Mouse (Mus musculus) central nervous system, embryonic 18 days (tissue): ENCODE data around the gene Krtap19-2. TPM values are rescaled to one million over a fixed set of nuclear protein-coding genes. Genes with fewer than 3 reads are reported as not detected.

Experiments
- polyA plus RNA-seq: library from polyadenylated mRNA; depleted of rRNA; stranded (reverse); fragments of >200 nt; gene quantifications from 2 replicates; pipeline ENCODE4 v1.2.3, GENCODE M21; 2012; rRNA removed

Gene Krtap19-2
- not detected in 2 replicates for polyA plus RNA-seq

GRCm38 (mm10) chr16:88874169-88874568, at the start of gene Krtap19-2:
TSS of gene Krtap19-2 (minus strand) at chr16:88874269.

GRCm38 (mm10) chr16:88896357-88896756, 22.3 kb upstream of the Krtap19-2 start, which contains the start of gene Krtap19-5:
TSS of gene Krtap19-5 (minus strand) at chr16:88896457.

DNA sequence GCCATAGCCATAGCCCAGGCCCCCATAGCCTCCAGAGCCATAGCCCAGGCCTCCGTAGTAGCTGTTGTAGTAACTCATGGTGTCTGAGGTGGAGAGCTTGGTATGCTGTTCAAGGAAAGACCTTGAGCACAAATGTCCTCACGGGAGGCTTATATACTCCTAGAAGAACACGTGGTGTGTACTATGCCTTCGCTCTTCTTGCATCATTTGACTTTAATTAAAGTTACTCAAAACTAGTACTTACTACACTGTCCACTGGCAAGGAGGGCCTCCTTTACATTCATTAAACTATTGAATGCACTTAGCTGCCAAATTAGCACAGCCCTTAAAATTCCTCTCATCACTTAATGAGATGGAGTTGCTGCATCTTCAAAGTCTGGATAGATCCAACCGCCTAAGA, 10.9 kb upstream of the Krtap19-2 start, which contains the start of gene Krtap19-4:
Gene Krtap19-4 (minus strand): TSS at position 101 of the 400 bp plus-strand sequence.

DNA sequence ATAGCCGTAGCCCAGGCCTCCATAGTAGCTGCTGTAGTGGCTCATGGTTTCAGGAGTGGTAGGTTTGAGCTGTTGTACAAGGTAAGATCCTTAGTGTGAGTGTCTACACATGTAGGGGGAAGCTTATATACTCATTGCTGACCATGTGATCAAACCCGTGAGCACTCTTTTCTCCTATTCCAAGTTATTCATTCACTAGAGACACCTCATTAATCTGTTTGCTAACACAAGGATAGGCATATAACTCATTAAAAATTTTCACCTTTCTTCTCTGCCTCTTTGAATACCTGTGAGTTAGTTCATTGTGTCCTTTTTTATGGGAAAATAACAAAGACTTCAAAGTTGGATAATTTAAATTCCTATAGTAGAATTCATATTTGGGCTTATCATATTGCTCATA, 3.9 kb upstream of the Krtap19-2 start, which contains the start of gene Krtap19-3:
Gene Krtap19-3 (minus strand): TSS at position 101 of the 400 bp plus-strand sequence.

GRCm38 (mm10) chr16:88869311-88869710, 4.8 kb downstream of the Krtap19-2 start, which contains the start of gene Krtap19-1:
TSS of gene Krtap19-1 (minus strand) at chr16:88869411.

DNA sequence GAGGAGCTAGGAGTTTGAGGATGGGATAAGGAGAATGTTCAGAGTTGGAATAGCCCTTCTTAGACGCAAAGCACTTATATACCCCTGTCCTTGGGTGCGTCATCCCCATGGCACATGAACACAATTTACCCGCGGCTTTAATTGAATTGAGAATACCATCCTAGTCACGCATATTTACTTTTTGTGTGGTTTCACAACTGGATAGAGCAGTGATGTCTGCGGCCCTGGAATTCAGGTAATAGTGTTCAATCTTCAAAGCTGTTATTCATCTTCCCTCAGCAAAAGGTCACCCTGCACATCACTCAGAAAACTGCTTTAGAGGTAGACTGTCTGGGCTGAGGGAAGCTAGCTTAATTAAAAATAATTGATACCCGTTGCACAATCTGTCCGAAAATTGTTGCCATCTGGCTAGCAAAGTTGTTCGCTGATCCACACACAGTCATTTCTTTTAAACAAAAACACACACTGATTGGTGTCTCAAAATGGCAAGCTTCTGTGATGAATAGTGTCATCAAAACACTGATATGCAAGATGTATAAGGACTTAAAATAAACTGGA, 47.9 kb downstream of the Krtap19-2 start, which contains the start of gene Krtap14:
Gene Krtap14 (minus strand): TSS at position 51 of the 558 bp plus-strand sequence.

Other genes starting within 250 kb of the Krtap19-2 start
- gene 2310079G19Rik, start 246.6 kb downstream of the Krtap19-2 start, polyA plus RNA-seq: not detected in 2 replicates
- gene Krtap26-1, start 226.5 kb downstream of the Krtap19-2 start, polyA plus RNA-seq: not detected in 2 replicates
- not detected in 2 replicates for gene Krtap27-1, start 202.6 kb downstream of the Krtap19-2 start, polyA plus RNA-seq
- gene 2310061N02Rik, start 166.3 kb downstream of the Krtap19-2 start, polyA plus RNA-seq: not detected in 2 replicates
- not detected in 2 replicates for gene Krtap13-1, start 145.4 kb downstream of the Krtap19-2 start, polyA plus RNA-seq
- not detected in 2 replicates for gene Krtap13, start 122.6 kb downstream of the Krtap19-2 start, polyA plus RNA-seq
- not detected in 2 replicates for gene 2310034C09Rik, start 115.4 kb downstream of the Krtap19-2 start, polyA plus RNA-seq
- gene 2310057N15Rik, start 100.1 kb downstream of the Krtap19-2 start, polyA plus RNA-seq: not detected in 2 replicates
- not detected in 2 replicates for gene Gm5965, start 96.4 kb downstream of the Krtap19-2 start, polyA plus RNA-seq
- not detected in 2 replicates for gene Gm20741, start 62.0 kb downstream of the Krtap19-2 start, polyA plus RNA-seq
- not detected in 2 replicates for gene Krtap15, start 54.1 kb downstream of the Krtap19-2 start, polyA plus RNA-seq
- gene Krtap14, start 48.1 kb downstream of the Krtap19-2 start, polyA plus RNA-seq: not detected in 2 replicates
- gene Krtap19-1, start 4.9 kb downstream of the Krtap19-2 start, polyA plus RNA-seq: not detected in 2 replicates
- not detected in 2 replicates for gene Krtap19-3, start 3.8 kb upstream of the Krtap19-2 start, polyA plus RNA-seq
- not detected in 2 replicates for gene Krtap19-4, start 10.8 kb upstream of the Krtap19-2 start, polyA plus RNA-seq
- not detected in 2 replicates for gene Krtap19-5, start 22.2 kb upstream of the Krtap19-2 start, polyA plus RNA-seq
- not detected in 2 replicates for gene Krtap19-9b, start 58.0 kb upstream of the Krtap19-2 start, polyA plus RNA-seq
- gene Krtap16-3, start 88.6 kb upstream of the Krtap19-2 start, polyA plus RNA-seq: not detected in 2 replicates
- not detected in 2 replicates for gene Krtap22-2, start 136.5 kb upstream of the Krtap19-2 start, polyA plus RNA-seq
- not detected in 2 replicates for gene Gm10229, start 141.0 kb upstream of the Krtap19-2 start, polyA plus RNA-seq
- gene Krtap6-1, start 157.4 kb upstream of the Krtap19-2 start, polyA plus RNA-seq: not detected in 2 replicates
- not detected in 2 replicates for gene Gm10228, start 167.2 kb upstream of the Krtap19-2 start, polyA plus RNA-seq
- gene Krtap6-5, start 173.6 kb upstream of the Krtap19-2 start, polyA plus RNA-seq: not detected in 2 replicates
- gene 1110025L11Rik, start 189.7 kb upstream of the Krtap19-2 start, polyA plus RNA-seq: not detected in 2 replicates
- gene Krtap6-3, start 209.7 kb upstream of the Krtap19-2 start, polyA plus RNA-seq: not detected in 2 replicates